Mouse (Mus musculus) small intestine, adult 2 months (tissue): ENCODE data around the gene Lingo2.

Source experiments
- CTCF ChIP-seq: fragments of 200-500 bp; IDR thresholded peaks from 2 replicates; pipeline ENCODE4 v1.5.1; 2012; ENCODE audit warnings: low read depth, mild to moderate bottlenecking, control low read depth, inconsistent platforms, low read length, moderate library complexity, mixed read lengths; ENCODE audit not compliant: insufficient replicate concordance, insufficient read length; ENCODE audit errors: extremely low read depth
- POLR2A ChIP-seq: fragments of 200-500 bp; IDR thresholded peaks from 2 replicates; pipeline ENCODE4 v1.6.1; 2012; ENCODE audit warnings: low read depth, mild to moderate bottlenecking, control low read depth, inconsistent platforms, low read length, moderate library complexity

DNA sequence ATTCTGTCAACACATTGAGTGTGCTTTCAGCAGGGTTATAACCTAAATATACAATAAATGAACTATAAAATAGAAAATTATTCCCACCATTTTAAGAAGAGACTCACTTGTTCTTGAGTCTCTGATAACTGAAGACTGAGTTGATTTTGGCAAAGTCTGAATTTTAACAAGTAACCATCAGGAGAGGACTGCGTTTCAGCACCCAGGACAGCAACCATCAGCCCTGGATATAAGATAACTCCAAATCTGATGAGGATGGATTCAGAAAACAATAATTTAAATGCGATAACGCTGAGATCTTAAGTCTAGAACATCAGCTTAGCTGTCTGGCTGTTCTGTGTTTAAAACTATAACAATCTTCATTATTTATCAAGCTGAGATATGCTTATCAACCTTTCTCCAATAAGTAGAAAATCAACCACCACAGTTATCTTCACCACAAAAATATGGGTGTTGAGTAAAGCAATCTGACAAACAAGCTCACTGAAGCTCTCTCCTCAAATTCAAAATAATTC, 1066.5 kb downstream of the Lingo2 start:
- no peak for TF ChIP-seq POLR2A
- TF ChIP-seq CTCF: no peak
